Mouse (Mus musculus) adrenal gland, adult 2 months (tissue): ENCODE measurements around the gene Ccdc50. TPM values are rescaled to one million over a fixed set of nuclear protein-coding genes. Genes with fewer than 3 reads are reported as not detected.

Experiments used
- polyA plus RNA-seq: library from polyadenylated mRNA; depleted of rRNA; stranded (reverse); fragments of >200 nt; gene quantifications from 2 replicates; pipeline ENCODE4 v1.2.3, GENCODE M21; 2012; rRNA removed
- total RNA-seq, 2 experiments: library from RNA; stranded (reverse); gene quantifications; 2 replicates each; pipeline ENCODE4 v1.2.3; 2021

The Ccdc50 gene
- total and polyA plus RNA-seq, 3 experiments, result 28.6 to 87.1 (median 81.4) TPM

Other genes starting within 250 kb of the Ccdc50 start
- gene Ostn, start 81.4 kb upstream of the Ccdc50 start, total RNA-seq, result not detected
- gene Ostn, start 81.4 kb upstream of the Ccdc50 start, polyA plus RNA-seq, result not detected in 2 replicates
- not detected for gene Uts2b, start 18.6 kb upstream of the Ccdc50 start, total RNA-seq
- gene Uts2b, start 18.6 kb upstream of the Ccdc50 start, polyA plus RNA-seq, result not detected in 2 replicates